Mouse (Mus musculus): ENCODE measurements around the gene Ccser1. TPM values are rescaled to one million over a fixed set of nuclear protein-coding genes. Genes with fewer than 3 reads are reported as not detected.
A peak's percentile ranks its signal among the peaks of the same experiment; 100 is the strongest.

The Ccser1 gene
- polyA plus RNA-seq, 1 experiment from 2014 or later = 26.2 TPM

DNA sequence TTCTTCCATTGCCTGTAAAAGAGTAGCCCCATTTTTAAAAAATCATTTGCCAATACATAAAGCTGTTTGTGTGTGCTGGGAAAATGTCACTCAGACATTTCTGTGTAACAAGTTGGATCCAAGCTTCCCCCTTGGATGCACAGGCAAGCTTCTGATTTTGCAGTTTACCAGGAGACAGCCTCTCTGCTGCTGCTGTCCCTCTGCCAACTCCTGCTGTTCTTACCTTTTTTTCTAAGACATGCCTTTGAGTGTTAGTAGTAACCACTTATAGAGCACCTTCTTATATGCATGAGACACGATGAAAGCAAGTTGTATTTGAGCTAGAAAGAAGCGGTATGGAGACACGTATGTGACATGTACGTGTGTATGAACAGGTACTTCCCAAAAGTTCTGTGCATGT is 120.3 kb downstream of the Ccser1 start:
- ATAC-seq = no peak
- 83% methylated on average over 4 of the region's 4 CpGs for WGBS

DNA sequence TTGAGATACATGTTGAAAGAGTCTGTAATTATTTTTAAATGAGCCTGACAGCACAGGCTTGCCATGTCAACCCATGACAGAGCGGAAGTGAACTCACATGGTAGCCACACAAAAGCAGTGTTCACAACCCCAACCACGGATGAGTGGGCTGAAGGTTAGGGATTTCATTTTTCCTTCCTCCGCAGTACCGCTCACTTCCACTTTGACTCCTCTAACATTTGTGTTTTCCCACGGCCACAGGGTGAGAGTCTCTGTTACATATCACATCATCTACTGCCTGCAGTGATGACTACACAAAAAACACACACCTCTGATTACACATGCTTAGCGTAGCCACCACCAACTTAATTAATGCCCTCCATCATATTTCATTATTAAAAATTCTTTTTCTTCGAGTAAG is 120.9 kb downstream of the Ccser1 start:
- H3K9ac ChIP-seq (replicated peaks; ENCODE audit: low read depth, low read length) = no peak overlapping the region
- no peak overlapping the region for H3K27ac ChIP-seq (ENCODE audit: low read length)
- WGBS = 73% methylated on average over 7 of the region's 7 CpGs
- no peak overlapping the region for H3K4me2 ChIP-seq (ENCODE audit: low read length)
- H3K36me3 ChIP-seq (ENCODE audit: control insufficient read depth, insufficient read depth) = no peaks in the 10 kb centered on the region
- no peak overlapping the region for H3K4me3 ChIP-seq (replicated peaks; ENCODE audit: low read length)
- H3K27me3 ChIP-seq (replicated peaks; ENCODE audit: control insufficient read depth, insufficient read depth, low read length) = no peaks in the 10 kb centered on the region
- H3K9me3 ChIP-seq (ENCODE audit: control insufficient read depth, low read length) = no peaks in the 10 kb centered on the region
- peaks cover 13% of the 10 kb centered on the region for H3K4me1 ChIP-seq (replicated peaks; ENCODE audit: control insufficient read depth, insufficient read depth, low read length)
- no peak for ATAC-seq

More for the DNA sequence above, 120.3 kb downstream of the Ccser1 start:
- Histone ChIP-seq H3K4me2 (ENCODE audit: low read length) (no peak overlapping the region), H3K9me3 (ENCODE audit: control insufficient read depth, low read length) (no peaks in the 10 kb centered on the region), H3K27ac (ENCODE audit: low read length) (no peak overlapping the region), H3K4me3 (replicated peaks; ENCODE audit: low read length) (no peak overlapping the region), H3K27me3 (replicated peaks; ENCODE audit: control insufficient read depth, insufficient read depth, low read length) (no peaks in the 10 kb centered on the region), H3K9ac (replicated peaks; ENCODE audit: low read depth, low read length) (no peak overlapping the region), H3K36me3 (ENCODE audit: control insufficient read depth, insufficient read depth) (no peaks in the 10 kb centered on the region), H3K4me1 (replicated peaks; ENCODE audit: control insufficient read depth, insufficient read depth, low read length) (peaks cover 19% of the 10 kb centered on the region)

DNA sequence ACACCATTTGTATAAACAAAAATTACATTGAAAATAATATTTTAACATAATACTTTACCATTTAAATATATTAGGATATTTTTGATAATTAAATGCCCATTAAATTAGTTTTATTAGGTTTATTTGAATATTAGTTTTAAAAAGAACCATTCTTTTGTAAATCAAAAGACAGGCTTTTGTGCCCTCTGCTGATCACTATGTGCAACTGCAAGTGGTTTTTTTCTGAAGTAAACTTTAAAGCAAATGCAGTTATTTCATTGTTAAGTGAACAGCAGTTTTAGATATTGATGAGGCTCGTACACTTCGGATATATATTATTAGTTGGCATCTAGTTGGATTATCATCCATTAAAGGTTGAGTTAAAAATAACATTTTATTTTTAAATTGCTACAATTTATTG is 121.5 kb downstream of the Ccser1 start:
- Histone ChIP-seq H3K36me3 (ENCODE audit: control insufficient read depth, insufficient read depth) (no peaks in the 10 kb centered on the region), H3K4me1 (replicated peaks; ENCODE audit: control insufficient read depth, insufficient read depth, low read length) (peaks cover 7% of the 10 kb centered on the region)
- no peak for ATAC-seq

DNA sequence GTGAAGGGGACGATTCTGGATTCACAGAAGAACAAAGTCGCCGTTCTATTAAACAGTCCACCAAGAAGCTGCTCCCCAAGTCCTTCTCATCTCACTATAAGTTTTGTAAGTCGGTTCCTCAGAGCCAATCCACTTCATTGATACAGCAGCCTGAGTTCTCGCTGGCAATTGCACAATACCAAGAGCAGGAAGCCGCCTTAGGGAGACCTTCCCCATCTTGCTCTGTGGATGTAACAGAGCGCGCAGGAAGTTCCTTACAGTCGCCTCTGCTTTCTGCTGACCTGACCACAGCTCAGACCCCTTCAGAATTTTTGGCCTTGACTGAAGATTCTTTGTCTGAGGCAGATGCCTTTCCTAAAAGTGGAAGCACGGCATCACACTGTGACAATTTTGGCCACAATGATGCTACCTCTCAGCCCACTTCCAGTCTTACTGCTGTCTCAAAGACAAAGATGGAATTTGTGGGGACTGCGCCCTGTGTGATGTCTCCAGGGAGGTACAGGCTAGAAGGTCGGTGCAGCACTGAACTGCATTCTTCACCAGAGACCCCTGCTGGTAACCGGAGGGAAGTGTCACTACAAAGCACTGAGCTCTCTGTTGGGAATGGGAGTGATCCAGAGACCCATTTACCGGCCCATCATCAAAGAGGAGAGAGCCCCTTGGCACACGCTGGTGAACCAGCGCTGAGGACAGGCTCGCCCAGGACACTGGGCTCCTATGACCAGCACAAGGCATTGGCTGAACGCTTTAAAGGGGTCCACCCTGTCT is 131.4 kb downstream of the Ccser1 start:
- no peak for ATAC-seq
- Histone ChIP-seq H3K27ac (ENCODE audit: low read length) (no peak overlapping the region), H3K27me3 (replicated peaks; ENCODE audit: control insufficient read depth, insufficient read depth, low read length) (no peaks in the 10 kb centered on the region), H3K9me3 (ENCODE audit: control insufficient read depth, low read length) (peaks cover 3% of the 10 kb centered on the region; the same call in 1 of the 2 replicates), H3K4me2 (ENCODE audit: low read length) (no peak overlapping the region), H3K4me3 (replicated peaks; ENCODE audit: low read length) (no peak overlapping the region), H3K4me1 (replicated peaks; ENCODE audit: control insufficient read depth, insufficient read depth, low read length) (no peaks in the 10 kb centered on the region), H3K9ac (replicated peaks; ENCODE audit: low read depth, low read length) (no peak overlapping the region), H3K36me3 (ENCODE audit: control insufficient read depth, insufficient read depth) (peaks cover 9% of the 10 kb centered on the region)
- WGBS = 86% methylated on average over 18 of the region's 18 CpGs

More for the DNA sequence above, 121.5 kb downstream of the Ccser1 start:
- Histone ChIP-seq H3K4me2 (ENCODE audit: low read length) (no peak overlapping the region), H3K9ac (replicated peaks; ENCODE audit: low read depth, low read length) (no peak overlapping the region), H3K27ac (ENCODE audit: low read length) (no peak overlapping the region), H3K27me3 (replicated peaks; ENCODE audit: control insufficient read depth, insufficient read depth, low read length) (no peaks in the 10 kb centered on the region), H3K4me3 (replicated peaks; ENCODE audit: low read length) (no peak overlapping the region), H3K9me3 (ENCODE audit: control insufficient read depth, low read length) (no peaks in the 10 kb centered on the region)
- WGBS = 26% methylated on average over 2 of the region's 2 CpGs

DNA sequence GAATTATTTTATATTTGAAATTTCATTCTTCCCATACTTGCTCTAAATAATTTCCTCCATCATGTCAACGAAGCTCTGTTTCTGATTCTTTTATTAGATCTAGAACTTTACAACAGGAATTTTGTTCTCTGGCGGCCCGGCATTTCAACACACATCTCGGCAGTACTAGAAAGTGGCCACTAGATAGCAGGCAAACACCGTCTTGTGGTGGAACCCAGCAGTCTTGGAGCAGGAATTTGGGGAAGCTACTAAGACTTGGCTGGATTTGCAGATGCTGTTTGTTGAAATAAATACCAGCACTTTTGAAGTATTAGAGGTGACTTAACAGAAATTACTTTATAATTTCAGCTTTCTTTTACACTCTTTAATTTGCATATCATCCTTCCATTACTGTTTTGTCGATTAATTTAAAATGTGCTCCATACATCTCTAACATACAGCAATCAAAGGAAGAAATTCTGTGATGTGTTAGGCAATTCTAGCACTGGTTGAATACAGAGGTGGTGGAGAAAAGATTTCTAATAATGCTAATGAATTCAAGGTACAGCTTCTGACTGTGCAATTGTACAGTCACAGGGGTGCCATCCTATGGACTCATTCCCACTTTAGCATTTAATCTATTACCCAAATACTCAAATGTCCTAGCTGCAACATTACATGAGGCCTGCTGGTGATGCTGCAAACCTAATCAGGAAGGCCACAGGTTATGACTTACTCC is 135.9 kb downstream of the Ccser1 start:
- H3K36me3 ChIP-seq (ENCODE audit: control insufficient read depth, insufficient read depth) = peaks cover 9% of the 10 kb centered on the region
- 27% methylated on average over 6 of the region's 6 CpGs for WGBS
- peak; percentile 88 for ATAC-seq
- no peaks in the 10 kb centered on the region for H3K27me3 ChIP-seq (replicated peaks; ENCODE audit: control insufficient read depth, insufficient read depth, low read length)
- H3K9ac ChIP-seq (replicated peaks; ENCODE audit: low read depth, low read length) = no peak overlapping the region
- no peak overlapping the region for H3K27ac ChIP-seq (ENCODE audit: low read length)
- no peak overlapping the region for H3K4me2 ChIP-seq (ENCODE audit: low read length)
- 0 out of 2 replicates have a peak, but pooled peaks cover 2% of the 10 kb centered on the region for H3K4me1 ChIP-seq (replicated peaks; ENCODE audit: control insufficient read depth, insufficient read depth, low read length)
- H3K9me3 ChIP-seq (ENCODE audit: control insufficient read depth, low read length) = peaks cover 3% of the 10 kb centered on the region; the same call in 1 of the 2 replicates
- H3K4me3 ChIP-seq (replicated peaks; ENCODE audit: low read length) = no peak overlapping the region

DNA sequence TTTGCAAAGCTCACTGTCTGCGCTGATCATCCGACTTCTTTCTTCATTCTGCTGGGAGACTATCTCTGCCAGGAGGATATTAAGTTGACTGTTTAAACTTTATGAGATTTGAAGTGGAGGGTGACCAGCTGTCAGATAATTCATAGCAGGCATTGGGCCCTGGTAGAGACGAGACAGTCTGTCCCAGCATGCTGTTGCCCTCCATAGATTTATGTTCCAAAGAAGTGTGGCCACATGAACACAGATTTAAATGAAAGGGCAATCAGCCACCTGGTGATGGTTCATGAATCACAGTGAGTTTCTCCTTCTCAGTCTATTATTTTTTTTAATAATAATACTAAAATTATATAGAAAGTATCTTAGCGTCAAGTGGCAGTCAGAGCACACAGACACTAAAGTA is 140.7 kb downstream of the Ccser1 start:
- 61% methylated on average over 4 of the region's 4 CpGs for WGBS
- no peak for ATAC-seq

DNA sequence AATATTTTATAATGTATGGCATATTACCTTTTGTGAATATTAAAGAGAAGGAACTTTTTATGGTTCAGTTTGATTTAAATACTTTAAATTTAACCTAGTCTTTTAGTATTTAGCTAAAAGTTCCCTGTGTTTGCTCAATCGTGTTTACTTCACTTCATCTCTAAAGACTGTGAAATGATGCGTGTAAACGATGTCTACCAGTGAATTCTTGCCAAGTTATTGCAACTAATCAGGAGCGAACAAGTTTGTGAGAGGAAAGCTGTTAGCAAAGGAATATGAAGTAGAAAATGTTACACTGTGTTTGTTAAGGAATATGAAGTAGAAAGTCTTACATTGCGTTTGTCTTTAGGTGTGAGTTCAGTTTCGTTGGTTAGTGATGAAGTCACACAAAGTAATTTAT is 142.2 kb downstream of the Ccser1 start:
- Histone ChIP-seq H3K4me3 (replicated peaks; ENCODE audit: low read length) (no peak overlapping the region), H3K9ac (replicated peaks; ENCODE audit: low read depth, low read length) (no peak overlapping the region), H3K27ac (ENCODE audit: low read length) (no peak overlapping the region), H3K4me1 (replicated peaks; ENCODE audit: control insufficient read depth, insufficient read depth, low read length) (0 out of 2 replicates have a peak, but pooled peaks cover 2% of the 10 kb centered on the region), H3K9me3 (ENCODE audit: control insufficient read depth, low read length) (no peaks in the 10 kb centered on the region), H3K4me2 (ENCODE audit: low read length) (no peak overlapping the region), H3K27me3 (replicated peaks; ENCODE audit: control insufficient read depth, insufficient read depth, low read length) (no peaks in the 10 kb centered on the region), H3K36me3 (ENCODE audit: control insufficient read depth, insufficient read depth) (no peaks in the 10 kb centered on the region)
- no peak for ATAC-seq
- 47% methylated on average over 6 of the region's 6 CpGs for WGBS

More for the DNA sequence above, 140.7 kb downstream of the Ccser1 start:
- H3K27ac ChIP-seq (ENCODE audit: low read length) = no peak overlapping the region
- 0 out of 2 replicates have a peak, but pooled peaks cover 2% of the 10 kb centered on the region for H3K4me1 ChIP-seq (replicated peaks; ENCODE audit: control insufficient read depth, insufficient read depth, low read length)
- H3K4me2 ChIP-seq (ENCODE audit: low read length) = no peak overlapping the region
- H3K4me3 ChIP-seq (replicated peaks; ENCODE audit: low read length) = no peak overlapping the region
- no peaks in the 10 kb centered on the region for H3K27me3 ChIP-seq (replicated peaks; ENCODE audit: control insufficient read depth, insufficient read depth, low read length)
- no peak overlapping the region for H3K9ac ChIP-seq (replicated peaks; ENCODE audit: low read depth, low read length)
- H3K36me3 ChIP-seq (ENCODE audit: control insufficient read depth, insufficient read depth) = no peaks in the 10 kb centered on the region
- H3K9me3 ChIP-seq (ENCODE audit: control insufficient read depth, low read length) = no peaks in the 10 kb centered on the region

DNA sequence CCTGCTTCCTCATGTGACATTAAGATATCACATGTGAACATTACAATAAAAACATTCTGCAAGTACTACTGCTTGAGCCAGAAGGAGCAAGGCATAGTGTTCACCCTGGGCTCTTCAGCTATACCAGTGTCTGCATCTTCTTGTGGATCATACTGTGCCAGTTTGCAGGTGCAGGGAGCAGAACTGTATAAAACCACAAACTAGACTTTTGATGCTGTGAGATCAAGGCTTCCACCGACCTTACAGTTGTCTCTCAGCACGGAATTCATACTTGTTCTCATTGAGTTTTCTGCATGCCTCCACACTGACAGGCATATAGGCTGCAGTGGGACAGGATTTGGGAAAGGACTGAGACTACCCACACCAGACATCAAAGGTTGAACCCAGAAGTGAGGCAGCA is 146.0 kb downstream of the Ccser1 start:
- Histone ChIP-seq H3K4me2 (ENCODE audit: low read length) (no peak overlapping the region), H3K27me3 (replicated peaks; ENCODE audit: control insufficient read depth, insufficient read depth, low read length) (no peaks in the 10 kb centered on the region), H3K9ac (replicated peaks; ENCODE audit: low read depth, low read length) (no peak overlapping the region), H3K27ac (ENCODE audit: low read length) (no peak overlapping the region), H3K4me1 (replicated peaks; ENCODE audit: control insufficient read depth, insufficient read depth, low read length) (peaks cover 5% of the 10 kb centered on the region; the same call in 1 of the 2 replicates), H3K36me3 (ENCODE audit: control insufficient read depth, insufficient read depth) (no peaks in the 10 kb centered on the region), H3K9me3 (ENCODE audit: control insufficient read depth, low read length) (no peaks in the 10 kb centered on the region), H3K4me3 (replicated peaks; ENCODE audit: low read length) (no peak overlapping the region)
- WGBS = 97% methylated on average over 2 of the region's 2 CpGs
- no peak for ATAC-seq

DNA sequence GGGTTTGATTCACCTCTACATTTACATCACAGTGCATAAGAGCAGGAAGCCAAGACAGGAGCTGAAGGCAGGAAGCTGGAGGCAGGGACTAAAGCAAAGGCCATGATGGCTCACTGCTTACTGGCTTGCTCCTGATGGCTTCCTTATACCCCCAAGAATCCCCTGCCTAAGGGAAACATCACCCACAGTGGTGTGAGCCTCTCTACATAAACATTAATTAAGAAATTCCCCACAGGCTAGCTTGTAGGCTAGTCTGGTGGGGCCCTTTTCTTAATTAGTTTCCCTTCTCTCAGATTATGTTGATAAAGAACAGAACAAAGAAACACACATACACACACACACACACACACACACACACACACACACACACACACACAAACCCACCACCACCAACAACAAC is 148.9 kb downstream of the Ccser1 start:
- Histone ChIP-seq H3K4me3 (replicated peaks; ENCODE audit: low read length) (no peak overlapping the region), H3K27ac (ENCODE audit: low read length) (no peak overlapping the region), H3K9ac (replicated peaks; ENCODE audit: low read depth, low read length) (no peak overlapping the region), H3K9me3 (ENCODE audit: control insufficient read depth, low read length) (no peaks in the 10 kb centered on the region), H3K4me1 (replicated peaks; ENCODE audit: control insufficient read depth, insufficient read depth, low read length) (peaks cover 5% of the 10 kb centered on the region; the same call in 1 of the 2 replicates), H3K36me3 (ENCODE audit: control insufficient read depth, insufficient read depth) (no peaks in the 10 kb centered on the region), H3K4me2 (ENCODE audit: low read length) (no peak overlapping the region), H3K27me3 (replicated peaks; ENCODE audit: control insufficient read depth, insufficient read depth, low read length) (no peaks in the 10 kb centered on the region)
- no peak for ATAC-seq
